Mouse (Mus musculus) G1E (cell line): ENCODE measurements at regions not wholly inside any gene's neighbourhood (a gene's known extent, or its start where the extent isn't known, plus 50 kb on each side); places are given as distances from the start of the nearest gene placed in this dataset.

Experiments used
- CTCF ChIP-seq: IDR thresholded peaks from 2 replicates; pipeline ENCODE4 v1.5.1; 2012; ENCODE audit warnings: low read depth, low read length, inconsistent platforms, mixed read lengths
- GATA1 ChIP-seq: IDR thresholded peaks from 2 replicates; pipeline ENCODE4 v1.6.1; 2012; ENCODE audit warnings: borderline replicate concordance, low read length, inconsistent platforms, mixed read lengths
- GATA2 ChIP-seq: IDR thresholded peaks from 2 replicates; pipeline ENCODE4 v1.6.1; 2012; ENCODE audit warnings: low read depth, low read length, inconsistent platforms, borderline replicate concordance
- POLR2AphosphoS5 ChIP-seq: IDR thresholded peaks from 2 replicates; pipeline ENCODE4 v1.6.1; 2012; ENCODE audit warnings: low read depth, low read length, inconsistent platforms; ENCODE audit not compliant: insufficient replicate concordance
- TAL1 ChIP-seq: conservative IDR thresholded peaks from 2 replicates; pipeline ENCODE4 v1.6.1; 2012; ENCODE audit warnings: low read depth, low read length, inconsistent platforms, mixed read lengths

DNA sequence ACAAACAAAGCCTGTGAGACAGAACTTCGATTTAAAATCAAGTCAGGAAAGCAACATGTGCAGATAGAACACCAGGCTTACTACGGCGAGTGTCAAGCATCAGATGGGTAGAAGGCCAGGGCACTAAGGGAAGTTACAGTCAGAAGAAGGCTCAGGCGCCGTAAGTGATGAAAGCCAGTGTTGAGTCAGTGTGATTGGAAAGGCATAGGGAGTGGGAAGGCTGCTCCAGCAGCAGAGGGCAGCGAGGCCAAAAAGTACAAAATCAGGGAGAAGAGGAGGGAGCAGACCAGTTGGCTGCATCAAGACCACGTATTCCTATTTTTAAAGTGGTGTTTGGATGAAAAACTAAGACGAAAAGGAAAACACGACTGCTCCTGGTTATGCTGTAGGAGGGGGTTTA, 1529.7 kb upstream of the Gulo start:
- TF ChIP-seq CTCF = no peak
- no peak for TF ChIP-seq POLR2AphosphoS5
- no peak for TF ChIP-seq GATA2
- TF ChIP-seq GATA1 = no peak
- no peak for TF ChIP-seq TAL1
